Mouse (Mus musculus): ENCODE data around the gene Pcx.

DNA sequence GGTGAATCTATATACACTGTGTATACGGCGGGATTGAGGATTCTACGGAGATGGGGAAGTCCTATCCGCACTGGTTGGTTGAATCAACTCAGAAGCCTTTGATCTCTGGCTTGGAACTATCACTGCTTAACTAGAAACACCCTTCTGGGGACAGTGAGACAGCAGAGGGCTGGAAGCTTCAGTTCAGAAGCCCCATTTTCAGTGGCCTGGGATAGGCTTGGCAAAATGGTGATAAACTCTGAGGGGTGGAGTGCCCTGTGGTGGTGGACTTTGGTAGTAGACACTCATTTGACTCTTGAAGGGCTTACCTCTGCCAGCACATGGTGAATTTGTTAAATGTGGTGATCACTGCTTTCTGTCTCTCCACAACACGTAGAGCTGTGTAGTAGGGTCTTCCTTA lies 55.4 kb downstream of the Pcx start:
- TF ChIP-seq POLR2A (IDR thresholded peaks at IDR 0.05; ENCODE audit: low read depth, low read length) (no peak), CTCF (conservative IDR thresholded peaks at IDR 0.05; ENCODE audit: insufficient read depth, insufficient read length, low read depth, low read length) (no peak)

Measured in kidney, adult 2 months (tissue).